ENCODE assay signal across 8 mouse cellular contexts in genomic region chr3:125403601-125404396, GRCm38 (mm10). TPM values are rescaled to one million over a fixed set of nuclear protein-coding genes. Genes with fewer than 3 reads are reported as not detected.
A peak's percentile ranks its signal among the peaks of the same experiment; 100 is the strongest.
DNase-seq lines count a peak whose midpoint lies in the region; ATAC-seq and TF ChIP-seq lines count a peak whose summit lies in the region.

Ndst4 (plus strand) TSS chr3:125404076.

- TF ChIP-seq EP300 in liver, embryonic 14.5 days (IDR thresholded peaks at IDR 0.05; ENCODE audit: low read depth), result no peak

- H3K9me3 ChIP-seq in lung, embryonic 14.5 days (ENCODE audit: low read depth, low read length), result no peaks in the 10 kb centered on the region
- no peaks in the 10 kb centered on the region for H3K9me3 ChIP-seq in forebrain, embryonic 12.5 days
- H3K9me3 ChIP-seq in liver, embryonic 14.5 days (ENCODE audit: control insufficient read depth, low read length), result no peaks in the 10 kb centered on the region

- H3K36me3 ChIP-seq in lung, embryonic 14.5 days (ENCODE audit: insufficient read depth), result no peaks in the 10 kb centered on the region
- no peaks in the 10 kb centered on the region for H3K36me3 ChIP-seq in forebrain, embryonic 12.5 days (replicated peaks)
- no peaks in the 10 kb centered on the region for H3K36me3 ChIP-seq in liver, embryonic 14.5 days (replicated peaks; ENCODE audit: control insufficient read depth, insufficient read depth, low read depth)

- TF ChIP-seq CTCF in lung, embryonic 14.5 days (IDR thresholded peaks at IDR 0.05; ENCODE audit: low read depth), result no peak
- no peak for TF ChIP-seq CTCF in liver, embryonic 14.5 days (IDR thresholded peaks at IDR 0.05; ENCODE audit: low read depth)

- H3K27me3 ChIP-seq in lung, embryonic 14.5 days (ENCODE audit: insufficient read depth, low read length), result no peaks in the 10 kb centered on the region
- H3K27me3 ChIP-seq in forebrain, embryonic 12.5 days, result 0 out of 2 replicates have a peak, but pooled peaks cover 3% of the 10 kb centered on the region
- H3K27me3 ChIP-seq in liver, embryonic 14.5 days (ENCODE audit: control insufficient read depth, insufficient read depth, low read length), result no peaks in the 10 kb centered on the region

- H3K4me2 ChIP-seq in lung, embryonic 14.5 days, result peak within 1 kb of the TSS; percentile 64
- peak within 1 kb of the TSS; percentile 55 for H3K4me2 ChIP-seq in forebrain, embryonic 12.5 days
- no peak within 1 kb of the TSS for H3K4me2 ChIP-seq in liver, embryonic 14.5 days (ENCODE audit: low read depth)

- peak within 1 kb of the TSS; percentile 23 for H3K9ac ChIP-seq in lung, embryonic 14.5 days
- no peak within 1 kb of the TSS for H3K9ac ChIP-seq in forebrain, embryonic 12.5 days
- H3K9ac ChIP-seq in liver, embryonic 14.5 days (replicated peaks), result no peak within 1 kb of the TSS

- peak; percentile 89 for ATAC-seq in lung, embryonic 14.5 days (ENCODE audit: insufficient read depth)
- ATAC-seq in forebrain, embryonic 12.5 days (ENCODE audit: low FRiP score), result peak; percentile 95
- peak; percentile 23; the same call in 1 of the 2 replicates for ATAC-seq in liver, embryonic 14.5 days (ENCODE audit: insufficient read depth)

- peak; percentile 67 for DNase-seq in lung, embryonic 14.5 days
- DNase-seq in lung, postnatal 25 days (ENCODE audit: low spot score), result no peak
- peak; percentile 17 for DNase-seq in layer of hippocampus, adult 11-12 months (ENCODE audit: low spot score)
- DNase-seq in liver, embryonic 14.5 days (ENCODE audit: low read depth in 3 of 3, low spot score in 3 of 3), result no peak
- peak; percentile 3 for DNase-seq in retina, adult 2 months (ENCODE audit: low read depth, low spot score)
- DNase-seq in thymus, adult 18-20 months, result no peak
- DNase-seq in urinary bladder, postnatal 4 days (ENCODE audit: low spot score in 2 of 2), result no peak

- peak within 1 kb of the TSS; percentile 32 for H3K4me3 ChIP-seq in lung, embryonic 14.5 days (ENCODE audit: low read depth, low read length)
- H3K4me3 ChIP-seq in forebrain, embryonic 12.5 days (replicated peaks), result peak within 1 kb of the TSS; percentile 31
- H3K4me3 ChIP-seq in liver, embryonic 14.5 days (ENCODE audit: insufficient read depth in 1 of 2, low read depth in 2 of 2, low read length in 2 of 2), result no peak within 1 kb of the TSS

- H3K27ac ChIP-seq in lung, embryonic 14.5 days (ENCODE audit: low read depth), result 0 out of 2 replicates have a peak within 1 kb of the TSS, but pooled peaks have one; percentile 18
- H3K27ac ChIP-seq in forebrain, embryonic 12.5 days, result peak within 1 kb of the TSS; percentile 27
- no peak within 1 kb of the TSS for H3K27ac ChIP-seq in liver, embryonic 14.5 days

- no peaks in the 10 kb centered on the region for H3K4me1 ChIP-seq in lung, embryonic 14.5 days (ENCODE audit: insufficient read depth)
- 0 out of 2 replicates have a peak, but pooled peaks cover 6% of the 10 kb centered on the region for H3K4me1 ChIP-seq in forebrain, embryonic 12.5 days
- no peaks in the 10 kb centered on the region for H3K4me1 ChIP-seq in liver, embryonic 14.5 days (replicated peaks; ENCODE audit: control insufficient read depth in 2 of 2, insufficient read depth in 2 of 2, low read length in 1 of 2)

- 12% methylated on average over 14 of the region's 14 CpGs for WGBS in lung, embryonic 14.5 days
- 8% methylated on average over 14 of the region's 14 CpGs for WGBS in forebrain, embryonic 12.5 days
- 53% methylated on average over 14 of the region's 14 CpGs for WGBS in liver, embryonic 14.5 days (ENCODE audit: insufficient replicate concordance)

RNA-seq across cellular contexts. Expression of gene Ndst4, which starts in this region (rescaled TPM):
- 0.04 and 0.15 TPM in 2 replicates for polyA plus RNA-seq in lung, embryonic 14.5 days (2014; fragmentation: Nextera tagmentation; extraction: Ambion mirVana)
- polyA plus RNA-seq in forebrain, embryonic 12.5 days (2016; fragmentation: Nextera tagmentation; extraction: Ambion mirVana), result 1.4 and 2.1 TPM in 2 replicates
- polyA plus RNA-seq in liver, embryonic 14.5 days (2012; rRNA removed), result not detected in 2 replicates
- 0.01 TPM in 1 of 2 replicates, not detected in the other for polyA plus RNA-seq in liver, embryonic 14.5 days (2014; fragmentation: Nextera tagmentation; extraction: Ambion mirVana)

Comparison
In these comparisons a context has a peak if more than half of its experiments do, and no peak if none do; other contexts are left out.
1. Peak in DNase-seq, ATAC-seq, H3K4me3 ChIP-seq, H3K27ac ChIP-seq, H3K9ac ChIP-seq and H3K4me2 ChIP-seq in lung, embryonic 14.5 days; RNA of the gene not detected or under 1 TPM.
2. Peak in ATAC-seq in liver, embryonic 14.5 days; RNA of the gene not detected or under 1 TPM.
3. ATAC-seq: peak in every context shown above with its lines; median percentile 95 in forebrain, embryonic 12.5 days; 89 in lung, embryonic 14.5 days; 23 in liver, embryonic 14.5 days.
4. DNase-seq: peak in layer of hippocampus, adult 11-12 months (single experiment) and retina, adult 2 months (single experiment); none in lung, postnatal 25 days (single experiment), liver, embryonic 14.5 days (0 of 3), thymus, adult 18-20 months (0 of 2) and urinary bladder, postnatal 4 days (0 of 2).